Mouse (Mus musculus): ENCODE data around the gene Snx8.
A peak's percentile ranks its signal among the peaks of the same experiment; 100 is the strongest.

Snx8 gene

DNA sequence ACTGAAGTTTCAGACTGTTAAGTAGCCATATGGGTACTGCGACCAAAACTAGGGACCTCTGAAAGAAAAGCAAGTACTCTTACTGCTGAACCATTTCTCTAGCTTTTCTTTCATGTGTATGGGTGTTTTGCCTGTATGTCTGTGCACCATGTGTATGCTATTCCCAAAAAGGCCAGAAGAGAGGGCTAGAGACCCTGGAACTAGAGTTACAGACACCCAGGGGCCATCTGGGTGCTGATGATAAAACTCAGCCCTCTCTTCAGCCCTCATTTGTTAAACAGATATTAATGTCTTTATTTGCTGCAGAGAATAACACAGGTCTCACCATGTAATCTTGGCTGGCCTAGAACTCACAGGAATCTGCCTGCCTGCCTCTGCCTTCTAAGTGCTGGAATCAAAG, 4.6 kb downstream of the Snx8 start:
- DNase-seq (ENCODE audit: low read depth, low spot score) = no peak

GRCm38 (mm10) chr5:140383559-140383958, 5.5 kb downstream of the Snx8 start:
- no peak for DNase-seq (ENCODE audit: low read depth, low spot score)

- no peak for DNase-seq (ENCODE audit: low read depth, low spot score)
Observed at GRCm38 (mm10) chr5:140382688-140383087, 6.4 kb downstream of the Snx8 start.

- no peak for DNase-seq (ENCODE audit: low read depth, low spot score)
Observed at GRCm38 (mm10) chr5:140381156-140381555, 7.9 kb downstream of the Snx8 start.

DNA sequence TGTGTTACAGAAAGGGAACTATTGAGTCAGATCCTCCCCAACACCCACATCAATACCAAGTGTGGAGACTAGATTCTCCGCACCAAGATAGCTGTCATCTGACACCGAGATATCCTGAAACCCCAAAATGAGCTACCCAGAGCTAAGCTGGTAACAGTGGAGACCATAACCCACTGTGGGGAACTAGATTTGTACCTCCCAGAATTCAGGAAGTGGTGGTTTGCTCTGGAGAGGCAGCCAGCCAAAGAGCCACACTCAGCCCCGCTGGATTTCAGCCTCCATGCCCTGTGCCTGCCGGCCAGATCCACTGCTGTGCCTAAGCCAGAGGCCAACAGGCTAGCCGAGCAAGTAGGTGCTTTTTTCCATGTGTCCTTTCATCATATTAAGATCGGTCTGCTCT, 9.8 kb downstream of the Snx8 start:
- DNase-seq (ENCODE audit: low read depth, low spot score) = no peak

- no peak for DNase-seq (ENCODE audit: low read depth, low spot score)
Observed at GRCm38 (mm10) chr5:140378121-140378853, 10.8 kb downstream of the Snx8 start.

GRCm38 (mm10) chr5:140375249-140375829, 13.7 kb downstream of the Snx8 start:
- DNase-seq (ENCODE audit: low read depth, low spot score) = no peak

- DNase-seq (ENCODE audit: low read depth, low spot score) = no peak
Observed at GRCm38 (mm10) chr5:140374226-140374625, 14.8 kb downstream of the Snx8 start.

DNA sequence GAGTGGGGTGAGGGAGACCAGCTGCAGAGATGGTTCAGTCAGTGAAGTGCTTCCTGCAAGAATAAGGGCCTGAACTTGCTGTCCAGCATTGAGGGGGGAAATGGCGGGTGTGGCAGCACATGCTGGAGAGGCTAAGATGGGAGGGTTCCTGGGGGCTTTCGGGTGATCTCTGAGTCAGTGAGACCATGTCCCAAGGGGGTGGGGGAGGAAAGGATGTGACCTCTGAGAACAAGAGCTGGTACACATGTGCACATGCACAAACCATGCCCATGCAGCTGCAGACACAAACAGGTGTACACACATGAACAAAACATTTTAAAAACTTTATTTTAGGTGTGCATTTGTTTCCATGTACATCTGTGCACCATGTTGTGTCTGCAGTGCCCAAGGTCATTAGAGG, 15.4 kb downstream of the Snx8 start:
- DNase-seq (ENCODE audit: low read depth, low spot score) = no peak

GRCm38 (mm10) chr5:140371671-140372070, 17.4 kb downstream of the Snx8 start:
- no peak for DNase-seq (ENCODE audit: low read depth, low spot score)

- no peak for DNase-seq (ENCODE audit: low read depth, low spot score)
Observed at GRCm38 (mm10) chr5:140370446-140371254, 18.4 kb downstream of the Snx8 start.

- no peak for DNase-seq (ENCODE audit: low read depth, low spot score)
Observed at GRCm38 (mm10) chr5:140369466-140369865, 19.6 kb downstream of the Snx8 start.

- no peak for DNase-seq (ENCODE audit: low read depth, low spot score)
Observed at GRCm38 (mm10) chr5:140368926-140369325, 20.1 kb downstream of the Snx8 start.

GRCm38 (mm10) chr5:140368126-140368525, 20.9 kb downstream of the Snx8 start:
- DNase-seq (ENCODE audit: low read depth, low spot score) = peak; percentile 51

GRCm38 (mm10) chr5:140364415-140364814, 24.6 kb downstream of the Snx8 start:
- no peak for DNase-seq (ENCODE audit: low read depth, low spot score)

DNA sequence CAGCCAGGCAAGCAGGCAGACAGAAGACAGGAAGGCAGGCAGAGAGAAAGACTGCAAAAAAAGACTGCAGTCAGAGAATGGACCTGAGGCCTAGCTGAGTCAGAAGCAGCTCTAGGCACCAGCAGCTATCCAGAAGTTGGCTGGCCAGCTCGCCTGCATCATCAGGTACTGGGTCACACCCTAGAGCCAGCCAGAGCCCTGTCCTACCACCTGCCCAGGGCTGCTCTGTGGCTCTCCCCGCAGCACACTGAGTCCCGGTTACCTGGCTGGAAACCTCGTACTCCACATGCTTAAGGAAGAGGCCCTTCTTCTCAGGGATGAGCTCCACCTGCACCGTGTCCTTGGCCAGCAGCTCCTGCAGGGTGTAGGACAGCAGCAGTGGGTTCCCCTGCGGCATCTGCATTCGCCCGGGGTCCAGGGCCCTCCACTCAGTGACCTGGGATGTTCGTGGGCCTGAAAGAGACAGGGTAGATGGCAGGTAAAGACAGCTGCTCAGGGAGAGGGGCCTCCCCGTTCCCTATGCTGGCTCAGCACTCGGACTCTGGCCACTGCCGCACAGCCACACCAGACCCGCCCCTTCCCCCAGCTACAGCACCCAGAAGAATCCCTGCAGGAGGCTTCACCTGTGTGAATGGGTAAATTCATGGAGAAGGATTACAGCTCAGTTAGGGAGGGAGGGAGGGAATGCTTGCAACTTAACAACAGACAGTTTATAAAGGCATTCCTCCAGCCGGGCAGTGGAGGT, 29.0 kb downstream of the Snx8 start:
- no peak for DNase-seq (ENCODE audit: low read depth, low spot score)

- DNase-seq (ENCODE audit: low read depth, low spot score) = no peak
Observed at GRCm38 (mm10) chr5:140357466-140357865, 31.6 kb downstream of the Snx8 start.

- no peak for DNase-seq (ENCODE audit: low read depth, low spot score)
Observed at GRCm38 (mm10) chr5:140355934-140356333, 33.1 kb downstream of the Snx8 start.

DNA sequence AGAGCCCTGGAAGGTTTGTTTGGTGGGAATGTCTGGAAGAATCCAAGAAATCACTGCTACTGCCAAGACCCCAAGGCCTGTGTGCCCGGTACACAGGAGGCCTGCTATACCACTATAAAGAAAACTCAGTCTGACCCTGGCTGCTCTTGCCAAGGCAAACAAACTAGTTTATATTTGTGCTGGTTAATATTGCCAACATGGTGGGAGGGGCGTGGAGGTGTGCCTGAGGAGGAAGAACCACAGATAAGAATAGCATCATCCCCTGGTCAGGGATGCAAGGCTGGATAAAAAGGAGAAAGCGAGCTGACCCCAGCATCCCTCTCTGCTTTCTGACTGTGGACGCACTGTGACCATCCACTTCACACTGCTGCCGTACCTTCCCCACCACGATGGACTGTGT, 36.7 kb downstream of the Snx8 start:
- no peak for DNase-seq (ENCODE audit: low read depth, low spot score)

DNA sequence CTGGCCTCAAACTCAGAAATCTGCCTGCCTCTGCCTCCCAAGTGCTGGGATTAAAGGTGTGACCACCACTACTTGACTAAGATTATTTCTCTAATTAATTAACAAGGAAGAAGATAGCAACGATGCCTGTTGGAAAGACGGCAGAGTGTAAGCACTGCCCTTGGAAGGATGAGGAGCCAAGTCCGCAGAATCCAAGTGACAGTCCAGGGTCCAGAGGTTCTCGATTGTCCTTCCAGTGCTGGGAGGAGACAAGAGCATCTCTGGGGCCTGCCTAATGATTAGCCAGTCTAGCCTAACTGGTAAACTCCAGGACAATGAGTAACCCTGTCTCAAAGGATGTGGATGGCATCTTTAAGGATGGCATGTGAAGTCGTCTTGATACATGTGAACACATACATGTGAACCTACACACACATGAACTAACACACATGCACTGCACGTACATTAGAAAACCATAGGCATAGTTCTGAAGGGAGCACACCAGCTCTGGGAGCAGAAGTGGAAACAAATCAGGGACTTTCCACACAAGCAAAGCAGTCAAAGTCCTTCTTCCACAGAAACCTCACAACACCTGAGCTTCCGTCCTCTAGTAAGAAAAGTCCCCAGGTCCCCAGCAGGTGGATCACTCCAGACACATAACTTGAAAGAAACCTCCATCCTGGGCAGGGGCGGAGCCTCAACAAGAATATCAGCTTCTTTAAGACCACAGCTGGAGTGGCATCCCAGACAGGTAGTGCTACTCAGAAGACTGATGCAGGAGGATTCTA, 38.1 kb downstream of the Snx8 start:
- no peak for DNase-seq (ENCODE audit: low read depth, low spot score)

DNA sequence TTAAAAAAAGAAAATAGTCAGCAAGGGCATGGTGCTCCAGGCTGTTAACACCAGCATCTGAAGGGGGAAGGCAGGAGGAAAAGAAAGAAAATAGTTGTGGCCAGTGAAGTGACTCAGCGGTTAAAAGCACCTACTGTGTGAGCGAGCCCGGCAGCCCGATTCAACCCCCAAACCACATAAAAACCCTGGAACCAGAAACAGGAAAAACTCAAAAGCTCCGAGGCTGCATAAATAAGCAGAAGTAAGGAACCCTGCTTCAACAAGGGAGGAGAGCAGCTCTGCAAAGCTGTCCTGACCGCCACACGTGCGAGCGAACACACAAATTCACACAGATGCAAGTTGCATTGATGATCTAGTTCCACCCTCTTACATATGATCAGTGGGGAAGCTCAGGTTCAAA, 39.2 kb downstream of the Snx8 start:
- no peak for DNase-seq (ENCODE audit: low read depth, low spot score)
